Mouse (Mus musculus): ENCODE measurements around the gene Prss40. TPM values are rescaled to one million over a fixed set of nuclear protein-coding genes. Genes with fewer than 3 reads are reported as not detected.

The Prss40 gene
- total RNA-seq, 1 experiment from 2014 or later: not detected

Other genes starting within 250 kb of the Prss40 start
- gene Ccdc115, start 121.3 kb downstream of the Prss40 start, total RNA-seq (2017): 55.7 and 63.4 TPM in 2 replicates
- gene Imp4, start 121.1 kb downstream of the Prss40 start, total RNA-seq (2017): 33.8 and 37.4 TPM in 2 replicates
- gene Ptpn18, start 101.2 kb downstream of the Prss40 start, total RNA-seq (2017): 299 and 432 TPM in 2 replicates
- gene Prss39, start 62.5 kb downstream of the Prss40 start, total RNA-seq (2017): not detected in 2 replicates
- gene Cfc1, start 25.3 kb downstream of the Prss40 start, total RNA-seq (2017): not detected in 2 replicates
- gene Amer3, start 18.7 kb upstream of the Prss40 start, total RNA-seq (2017): not detected in 2 replicates